Mouse (Mus musculus) embryonic facial prominence, embryonic 13.5 days (tissue): Measurements from ENCODE around the gene Dock2. TPM values are rescaled to one million over a fixed set of nuclear protein-coding genes. Genes with fewer than 3 reads are reported as not detected.

ENCODE experiments used
- ATAC-seq: fragments of 200-750 bp; cut with Nextera tagmentation; 2 replicates; pipeline ENCODE4 v1.8.0; 2017; ENCODE audit warnings: low read depth; ENCODE audit not compliant: insufficient number of reproducible peaks, insufficient read depth, low FRiP score, low TSS enrichment
- H3K27ac ChIP-seq: fragments of 300-500 bp; sonication (generic); 2 replicates; pipeline ENCODE4 v1.5.1; 2015; ENCODE audit warnings: moderate library complexity, mild to moderate bottlenecking, inconsistent platforms
- H3K27me3 ChIP-seq: fragments of 300-500 bp; sonication (generic); 2 replicates; pipeline ENCODE4 v1.6.1; 2015; ENCODE audit warnings: mild to moderate bottlenecking, inconsistent platforms
- H3K36me3 ChIP-seq: fragments of 300-500 bp; sonication (generic); 2 replicates; pipeline ENCODE4 v1.6.1; 2015; ENCODE audit warnings: mild to moderate bottlenecking, inconsistent platforms
- H3K4me1 ChIP-seq: fragments of 300-500 bp; sonication (generic); 2 replicates; pipeline ENCODE4 v1.6.1; 2015; ENCODE audit warnings: inconsistent platforms
- H3K4me2 ChIP-seq: fragments of 300-500 bp; sonication (generic); 2 replicates; pipeline ENCODE4 v1.6.1; 2015; ENCODE audit warnings: moderate library complexity, mild to moderate bottlenecking, inconsistent platforms
- H3K4me3 ChIP-seq: fragments of 300-500 bp; sonication (generic); 2 replicates; pipeline ENCODE4 v1.5.1; 2015; ENCODE audit warnings: mild to moderate bottlenecking, inconsistent platforms
- H3K9ac ChIP-seq: fragments of 300-500 bp; sonication (generic); 2 replicates; pipeline ENCODE4 v1.6.1; 2015; ENCODE audit warnings: mild to moderate bottlenecking, inconsistent platforms
- H3K9me3 ChIP-seq: fragments of 300-500 bp; sonication (generic); 2 replicates; pipeline ENCODE4 v1.6.1; 2016; ENCODE audit warnings: inconsistent platforms
- whole genome bisulfite sequencing: fragments of 180-500 bp; shearing (Covaris S2); methylation state at CpG from one replicate; pipeline ENCODE4 v1.1.7; 2015; ENCODE audit warnings: mixed read lengths; 5-methylcytosine and 5-hydroxymethylcytosine counted together
- polyA plus RNA-seq: library from polyadenylated mRNA; unstranded; fragments of >200 nt; fragmentation: Nextera tagmentation; extraction: Ambion mirVana; gene quantifications from 2 replicates; pipeline ENCODE4 v1.2.1, GENCODE M21; 2015

The Dock2 gene
- polyA plus RNA-seq, 1 experiment from 2014 or later, result 0.98 TPM

- WGBS, result 76% methylated on average over 8 of the region's 8 CpGs
- no peak for ATAC-seq
These were observed 919 bp downstream of the Dock2 start for GRCm38 (mm10) chr11:34782516-34783430.

GRCm38 (mm10) chr11:34780786-34781185, 2.9 kb downstream of the Dock2 start:
- H3K4me1 ChIP-seq, result no peaks in the 10 kb centered on the region
- H3K4me3 ChIP-seq, result no peak overlapping the region
- WGBS, result 88% methylated on average over 2 of the region's 2 CpGs
- no peak for ATAC-seq
- no peaks in the 10 kb centered on the region for H3K27me3 ChIP-seq
- H3K9ac ChIP-seq, result no peak overlapping the region
- no peak overlapping the region for H3K27ac ChIP-seq
- no peaks in the 10 kb centered on the region for H3K9me3 ChIP-seq
- H3K4me2 ChIP-seq, result no peak overlapping the region
- no peaks in the 10 kb centered on the region for H3K36me3 ChIP-seq

More at GRCm38 (mm10) chr11:34782516-34783430, 919 bp downstream of the Dock2 start:
- H3K27me3 ChIP-seq, result no peaks in the 10 kb centered on the region
- no peak overlapping the region for H3K4me2 ChIP-seq
- no peak overlapping the region for H3K27ac ChIP-seq
- H3K9ac ChIP-seq, result no peak overlapping the region
- H3K9me3 ChIP-seq, result no peaks in the 10 kb centered on the region
- no peak overlapping the region for H3K4me3 ChIP-seq
- H3K4me1 ChIP-seq, result no peaks in the 10 kb centered on the region
- H3K36me3 ChIP-seq, result no peaks in the 10 kb centered on the region

- H3K27me3 ChIP-seq, result no peaks in the 10 kb centered on the region
- WGBS, result 88% methylated on average over 4 of the region's 4 CpGs
- H3K4me2 ChIP-seq, result no peak overlapping the region
- no peak overlapping the region for H3K27ac ChIP-seq
- H3K9ac ChIP-seq, result no peak overlapping the region
- no peaks in the 10 kb centered on the region for H3K4me1 ChIP-seq
- no peak for ATAC-seq
- H3K4me3 ChIP-seq, result no peak overlapping the region
- H3K36me3 ChIP-seq, result no peaks in the 10 kb centered on the region
- no peaks in the 10 kb centered on the region for H3K9me3 ChIP-seq
These were observed 3.7 kb downstream of the Dock2 start for GRCm38 (mm10) chr11:34779966-34780365.

GRCm38 (mm10) chr11:34778351-34778750, 5.3 kb downstream of the Dock2 start:
- Histone ChIP-seq H3K9ac (no peak overlapping the region), H3K4me2 (no peak overlapping the region), H3K27ac (no peak overlapping the region), H3K4me3 (no peak overlapping the region), H3K36me3 (no peaks in the 10 kb centered on the region), H3K4me1 (no peaks in the 10 kb centered on the region), H3K9me3 (no peaks in the 10 kb centered on the region), H3K27me3 (no peaks in the 10 kb centered on the region)
- 80% methylated on average over 3 of the region's 3 CpGs for WGBS
- no peak for ATAC-seq

GRCm38 (mm10) chr11:34777529-34777928, 6.2 kb downstream of the Dock2 start:
- 94% methylated on average over 4 of the region's 4 CpGs for WGBS
- Histone ChIP-seq H3K4me2 (no peak overlapping the region), H3K27ac (no peak overlapping the region), H3K4me1 (no peaks in the 10 kb centered on the region), H3K9me3 (no peaks in the 10 kb centered on the region), H3K9ac (no peak overlapping the region), H3K4me3 (no peak overlapping the region), H3K27me3 (no peaks in the 10 kb centered on the region), H3K36me3 (no peaks in the 10 kb centered on the region)
- ATAC-seq, result no peak

- 83% methylated on average over 2 of the region's 2 CpGs for WGBS
- ATAC-seq, result no peak
- Histone ChIP-seq H3K27ac (no peak overlapping the region), H3K27me3 (no peaks in the 10 kb centered on the region), H3K4me3 (no peak overlapping the region), H3K36me3 (no peaks in the 10 kb centered on the region), H3K9me3 (no peaks in the 10 kb centered on the region), H3K4me1 (peaks cover 3% of the 10 kb centered on the region; the same call in 1 of the 2 replicates), H3K9ac (no peak overlapping the region), H3K4me2 (no peak overlapping the region)
These were observed 7.6 kb downstream of the Dock2 start for GRCm38 (mm10) chr11:34776054-34776453.

- Histone ChIP-seq H3K9ac (no peak overlapping the region), H3K27ac (no peak overlapping the region), H3K27me3 (no peaks in the 10 kb centered on the region), H3K4me1 (peaks cover 7% of the 10 kb centered on the region; the same call in 1 of the 2 replicates), H3K36me3 (no peaks in the 10 kb centered on the region), H3K4me2 (no peak overlapping the region), H3K4me3 (no peak overlapping the region), H3K9me3 (no peaks in the 10 kb centered on the region)
- no peak for ATAC-seq
- WGBS, result 73% methylated on average over 2 of the region's 2 CpGs
These were observed 9.1 kb downstream of the Dock2 start for GRCm38 (mm10) chr11:34774636-34775035.

- H3K9me3 ChIP-seq, result no peaks in the 10 kb centered on the region
- no peaks in the 10 kb centered on the region for H3K27me3 ChIP-seq
- WGBS, result 86% methylated on average over 9 of the region's 9 CpGs
- no peaks in the 10 kb centered on the region for H3K36me3 ChIP-seq
- no peak overlapping the region for H3K4me3 ChIP-seq
- no peak overlapping the region for H3K9ac ChIP-seq
- H3K4me1 ChIP-seq, result peaks cover 7% of the 10 kb centered on the region; the same call in 1 of the 2 replicates
- no peak overlapping the region for H3K27ac ChIP-seq
- no peak for ATAC-seq
- no peak overlapping the region for H3K4me2 ChIP-seq
These were observed 10.3 kb downstream of the Dock2 start for GRCm38 (mm10) chr11:34773304-34773895.

- H3K4me1 ChIP-seq, result peaks cover 7% of the 10 kb centered on the region; the same call in 1 of the 2 replicates
- 0 out of 2 replicates have a peak overlapping the region, but pooled peaks have one; percentile 1 for H3K4me2 ChIP-seq
- no peak overlapping the region for H3K27ac ChIP-seq
- H3K9ac ChIP-seq, result no peak overlapping the region
- no peak for ATAC-seq
- no peak overlapping the region for H3K4me3 ChIP-seq
- no peaks in the 10 kb centered on the region for H3K27me3 ChIP-seq
- H3K36me3 ChIP-seq, result no peaks in the 10 kb centered on the region
- no peaks in the 10 kb centered on the region for H3K9me3 ChIP-seq
- WGBS, result 42% methylated on average over 12 of the region's 12 CpGs
These were observed 12.3 kb downstream of the Dock2 start for GRCm38 (mm10) chr11:34771221-34771986.

GRCm38 (mm10) chr11:34770666-34771065, 13.0 kb downstream of the Dock2 start:
- 27% methylated on average over 4 of the region's 4 CpGs for WGBS
- Histone ChIP-seq H3K4me3 (no peak overlapping the region), H3K4me2 (no peak overlapping the region), H3K36me3 (no peaks in the 10 kb centered on the region), H3K9ac (no peak overlapping the region), H3K4me1 (peaks cover 7% of the 10 kb centered on the region; the same call in 1 of the 2 replicates), H3K27ac (no peak overlapping the region), H3K27me3 (no peaks in the 10 kb centered on the region), H3K9me3 (0 out of 2 replicates have a peak, but pooled peaks cover 4% of the 10 kb centered on the region)
- no peak for ATAC-seq

GRCm38 (mm10) chr11:34769946-34770345, 13.7 kb downstream of the Dock2 start:
- 89% methylated on average over 8 of the region's 8 CpGs for WGBS
- ATAC-seq, result no peak
- Histone ChIP-seq H3K4me3 (no peak overlapping the region), H3K9me3 (0 out of 2 replicates have a peak, but pooled peaks cover 4% of the 10 kb centered on the region), H3K27me3 (no peaks in the 10 kb centered on the region), H3K27ac (no peak overlapping the region), H3K4me1 (peaks cover 7% of the 10 kb centered on the region; the same call in 1 of the 2 replicates), H3K4me2 (no peak overlapping the region), H3K36me3 (no peaks in the 10 kb centered on the region), H3K9ac (no peak overlapping the region)
